Mouse (Mus musculus) CH12.LX (cell line): ENCODE data around the gene Rnaseh1.

ENCODE experiments used
- CTCF ChIP-seq, 2 experiments: IDR thresholded peaks in 1 of 2; conservative IDR thresholded peaks in 1 of 2; 2 replicates each; pipeline ENCODE4 v1.5.1; 2011 to 2012; ENCODE audit warnings: low read depth in 2 of 2, low read length in 2 of 2, improper control_type of control experiment in 1 of 2, inconsistent platforms in 1 of 2, mild to moderate bottlenecking in 1 of 2, moderate library complexity in 1 of 2
- ELF1 ChIP-seq: IDR thresholded peaks from 2 replicates; pipeline ENCODE4 v1.6.1; 2014; ENCODE audit warnings: low read depth, mild to moderate bottlenecking, inconsistent platforms, low read length, improper control_type of control experiment
- EP300 ChIP-seq: IDR thresholded peaks from 2 replicates; pipeline ENCODE4 v1.6.1; 2011; ENCODE audit warnings: low read length, improper control_type of control experiment
- HCFC1 ChIP-seq: IDR thresholded peaks from 2 replicates; pipeline ENCODE4 v1.6.1; 2012; ENCODE audit warnings: low read depth, mild to moderate bottlenecking, inconsistent platforms, low read length, improper control_type of control experiment
- POLR2A ChIP-seq: IDR thresholded peaks from 2 replicates; pipeline ENCODE4 v1.6.1; 2011; ENCODE audit warnings: low read depth, mild to moderate bottlenecking, improper control_type of control experiment, low read length
- POLR2AphosphoS2 ChIP-seq: IDR thresholded peaks from 2 replicates; pipeline ENCODE4 v1.6.1; 2011; ENCODE audit warnings: low read depth, low read length, improper control_type of control experiment
- SMC3 ChIP-seq: IDR thresholded peaks from 2 replicates; pipeline ENCODE4 v1.6.1; 2011; ENCODE audit warnings: low read depth, low read length, improper control_type of control experiment
- USF1 ChIP-seq: IDR thresholded peaks from 2 replicates; pipeline ENCODE4 v1.6.1; 2014; ENCODE audit warnings: low read depth, mild to moderate bottlenecking, inconsistent platforms, low read length, improper control_type of control experiment

DNA sequence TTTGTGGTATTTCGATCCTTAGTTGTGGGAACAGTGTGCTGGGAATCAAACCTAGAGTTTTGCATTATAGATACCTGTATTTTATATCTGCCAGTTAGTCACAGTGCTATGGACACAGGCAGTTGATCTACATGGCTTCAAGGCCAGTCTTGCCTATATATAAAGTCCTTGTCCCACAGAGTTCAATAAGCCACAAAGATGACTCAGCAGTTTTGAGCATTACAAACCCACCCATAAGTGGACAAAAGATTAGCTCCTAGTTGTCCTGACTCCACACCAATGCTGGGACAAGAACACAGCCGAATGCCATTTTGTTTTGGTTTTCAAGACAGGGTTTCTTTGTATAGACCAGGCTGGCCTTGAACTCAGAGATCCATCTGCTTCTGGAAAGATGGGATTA is 21.0 kb upstream of the Rnaseh1 start:
- TF ChIP-seq ELF1 (no peak), CTCF (conservative IDR thresholded peaks at IDR 0.05 in 1 of 2, IDR thresholded peaks at IDR 0.05 in 1 of 2; ENCODE audit: low read depth in 2 of 2, low read length in 2 of 2) (no peak), EP300 (no peak), POLR2AphosphoS2 (peak; percentile 67; the same call in 1 of the 2 replicates), POLR2A (no peak; the same call in 1 of the 2 replicates), USF1 (no peak), HCFC1 (no peak), SMC3 (no peak)
